Mouse (Mus musculus) spleen, adult 2 months (tissue): ENCODE results near the gene Tead3. TPM values are rescaled to one million over a fixed set of nuclear protein-coding genes. Genes with fewer than 3 reads are reported as not detected.
A peak's percentile ranks its signal among the peaks of the same experiment; 100 is the strongest.

Experiments
- DNase-seq, 2 experiments: peaks; one replicate each; pipeline versions ENCODE4 v3.0.0 to v3.0.0-alpha.2; 2012 to 2021; ENCODE audit warnings: low spot score in 2 of 2, low read depth in 1 of 2
- H3K27ac ChIP-seq: fragments of 200-500 bp; 2 replicates; pipeline ENCODE4 v1.5.1; 2012; ENCODE audit warnings: low read length, inconsistent platforms; ENCODE audit not compliant: insufficient read depth
- H3K27me3 ChIP-seq: fragments of 200-500 bp; 2 replicates; pipeline ENCODE4 v1.6.1; 2012; ENCODE audit warnings: mild to moderate bottlenecking, moderate library complexity, low read length, inconsistent platforms; ENCODE audit not compliant: control insufficient read depth, insufficient read depth
- H3K36me3 ChIP-seq: fragments of 200-500 bp; 2 replicates; pipeline ENCODE4 v1.6.1; 2012; ENCODE audit warnings: mild to moderate bottlenecking, low read length, inconsistent platforms; ENCODE audit not compliant: control insufficient read depth, insufficient read depth
- H3K4me1 ChIP-seq: fragments of 200-500 bp; 2 replicates; pipeline ENCODE4 v1.6.1; 2011; ENCODE audit warnings: inconsistent platforms; ENCODE audit not compliant: control insufficient read depth, insufficient read depth, insufficient read length
- H3K4me3 ChIP-seq: fragments of 200-500 bp; 2 replicates; pipeline ENCODE4 v1.5.1; 2011; ENCODE audit warnings: mild to moderate bottlenecking, inconsistent platforms; ENCODE audit not compliant: insufficient read depth, insufficient read length; ENCODE audit errors: extremely low read depth
- CTCF ChIP-seq: fragments of 200-500 bp; IDR thresholded peaks from 2 replicates; pipeline ENCODE4 v1.5.1; 2011; ENCODE audit warnings: mild to moderate bottlenecking, inconsistent platforms; ENCODE audit not compliant: insufficient read depth, insufficient read length, insufficient replicate concordance; ENCODE audit errors: extremely low read depth
- POLR2A ChIP-seq: fragments of 200-500 bp; IDR thresholded peaks from 2 replicates; pipeline ENCODE4 v1.6.1; 2011; ENCODE audit warnings: low read depth, low read length, inconsistent platforms
- WGBS: fragments of 180-500 bp; shearing (Covaris S2); methylation state at CpG from one replicate; pipeline ENCODE4 v1.1.7; 2018; 5-methylcytosine and 5-hydroxymethylcytosine counted together
- polyA plus RNA-seq: library from polyadenylated mRNA; depleted of rRNA; stranded (reverse); fragments of >200 nt; gene quantifications from 2 replicates; pipeline ENCODE4 v1.2.3, GENCODE M21; 2012

The Tead3 gene
- polyA plus RNA-seq, 1 experiment = 4.3 TPM

- no peaks in the 10 kb centered on the region for H3K36me3 ChIP-seq
- TF ChIP-seq CTCF (no peak), POLR2A (no peak)
- DNase-seq = no peak
- 81% methylated on average over 4 of the region's 4 CpGs for WGBS
- H3K4me3 ChIP-seq = no peak overlapping the region
- no peak overlapping the region for H3K27ac ChIP-seq
- H3K4me1 ChIP-seq = no peaks in the 10 kb centered on the region
- no peaks in the 10 kb centered on the region for H3K27me3 ChIP-seq
Observed at GRCm38 (mm10) chr17:28384298-28384697, 33.7 kb upstream of the Tead3 start.

- TF ChIP-seq CTCF (no peak), POLR2A (no peak)
- H3K36me3 ChIP-seq = no peaks in the 10 kb centered on the region
- H3K4me1 ChIP-seq = no peaks in the 10 kb centered on the region
- no peak overlapping the region for H3K4me3 ChIP-seq
- no peak for DNase-seq
- H3K27me3 ChIP-seq = no peaks in the 10 kb centered on the region; the same call in 1 of the 2 replicates
- H3K27ac ChIP-seq = no peak overlapping the region
- WGBS = 34% methylated on average over 6 of the region's 6 CpGs
Observed at GRCm38 (mm10) chr17:28380255-28380654, 29.6 kb upstream of the Tead3 start.

- no peak overlapping the region for H3K4me3 ChIP-seq
- peaks cover 5% of the 10 kb centered on the region for H3K27me3 ChIP-seq
- 15% methylated on average over 17 of the region's 17 CpGs for WGBS
- H3K4me1 ChIP-seq = no peaks in the 10 kb centered on the region
- H3K36me3 ChIP-seq = no peaks in the 10 kb centered on the region
- no peak for DNase-seq
- TF ChIP-seq POLR2A (no peak), CTCF (no peak)
- no peak overlapping the region for H3K27ac ChIP-seq
Observed at GRCm38 (mm10) chr17:28375592-28376061, 25.0 kb upstream of the Tead3 start.

- no peaks in the 10 kb centered on the region for H3K36me3 ChIP-seq
- no peak overlapping the region for H3K27ac ChIP-seq
- TF ChIP-seq POLR2A = no peak
- no peak for TF ChIP-seq CTCF
- peaks cover 5% of the 10 kb centered on the region for H3K27me3 ChIP-seq
- WGBS = 17% methylated on average over 14 of the region's 16 CpGs
- no peak overlapping the region for H3K4me3 ChIP-seq
- H3K4me1 ChIP-seq = no peaks in the 10 kb centered on the region
- DNase-seq = no peak
Observed at GRCm38 (mm10) chr17:28374494-28374893, 23.9 kb upstream of the Tead3 start.

GRCm38 (mm10) chr17:28373821-28374220, 23.2 kb upstream of the Tead3 start:
- H3K4me1 ChIP-seq = no peaks in the 10 kb centered on the region
- WGBS = 19% methylated on average over 10 of the region's 10 CpGs
- no peak overlapping the region for H3K4me3 ChIP-seq
- no peak overlapping the region for H3K27ac ChIP-seq
- TF ChIP-seq POLR2A (no peak), CTCF (peak; percentile 83)
- H3K36me3 ChIP-seq = no peaks in the 10 kb centered on the region
- peaks cover 5% of the 10 kb centered on the region for H3K27me3 ChIP-seq
- peak in 1 of 2 experiments; percentile 40 for DNase-seq

GRCm38 (mm10) chr17:28371941-28372340, 21.3 kb upstream of the Tead3 start:
- H3K4me1 ChIP-seq = no peaks in the 10 kb centered on the region
- no peak for DNase-seq
- TF ChIP-seq CTCF (no peak), POLR2A (no peak)
- 84% methylated on average over 1 of the region's 1 CpGs for WGBS
- H3K27ac ChIP-seq = no peak overlapping the region
- H3K4me3 ChIP-seq = no peak overlapping the region
- H3K27me3 ChIP-seq = peaks cover 5% of the 10 kb centered on the region
- no peaks in the 10 kb centered on the region for H3K36me3 ChIP-seq

GRCm38 (mm10) chr17:28371286-28371685, 20.7 kb upstream of the Tead3 start:
- no peaks in the 10 kb centered on the region for H3K36me3 ChIP-seq
- DNase-seq = no peak
- TF ChIP-seq POLR2A (no peak), CTCF (no peak)
- 87% methylated on average over 2 of the region's 2 CpGs for WGBS
- no peaks in the 10 kb centered on the region for H3K4me1 ChIP-seq
- no peak overlapping the region for H3K4me3 ChIP-seq
- no peak overlapping the region for H3K27ac ChIP-seq
- H3K27me3 ChIP-seq = peaks cover 5% of the 10 kb centered on the region; the same call in 1 of the 2 replicates
